Mouse (Mus musculus) liver, embryonic 18 days (tissue): ENCODE results near the gene Dedd. TPM values are rescaled to one million over a fixed set of nuclear protein-coding genes. Genes with fewer than 3 reads are reported as not detected.

Experiments
- polyA plus RNA-seq: library from polyadenylated mRNA; depleted of rRNA; stranded (reverse); fragments of >200 nt; gene quantifications from 2 replicates; pipeline ENCODE4 v1.2.3, GENCODE M21; 2012; rRNA removed

Dedd gene
- 20.5 and 20.8 TPM in 2 replicates for polyA plus RNA-seq

GRCm38 (mm10) chr1:171328839-171329432 is at the start of gene Dedd:
TSS of gene Dedd (plus strand) at chr1:171329145.

GRCm38 (mm10) chr1:171280916-171281527 is 47.9 kb upstream of the Dedd start, which contains the start of gene Ppox:
TSS of gene Ppox (minus strand) at chr1:171281186.

GRCm38 (mm10) chr1:171287136-171288081 is 41.5 kb upstream of the Dedd start, which contains the start of gene Usp21:
TSS of gene Usp21 (minus strand) at chr1:171287991.

GRCm38 (mm10) chr1:171294298-171295062 is 34.5 kb upstream of the Dedd start, which contains the start of gene Ufc1:
TSS of gene Ufc1 (minus strand) at chr1:171295024.

GRCm38 (mm10) chr1:171345225-171346094 is 16.5 kb downstream of the Dedd start, which contains the start of the genes Nit1 and Pfdn2:
TSS of gene Nit1 (minus strand) at chr1:171345646.
TSS of gene Pfdn2 (plus strand) at chr1:171345670.

GRCm38 (mm10) chr1:171360656-171361055 is 31.7 kb downstream of the Dedd start, which contains the start of gene Klhdc9:
TSS of gene Klhdc9 (minus strand) at chr1:171360798.

GRCm38 (mm10) chr1:171369845-171370556 is 41.1 kb downstream of the Dedd start, which contains the start of gene Nectin4:
TSS of gene Nectin4 (plus strand) at chr1:171370099.

GRCm38 (mm10) chr1:171388376-171389102 is 59.6 kb downstream of the Dedd start, which contains the start of gene Arhgap30:
TSS of gene Arhgap30 (plus strand) at chr1:171388954.

Other genes with a start within 250 kb of the Dedd start
- gene Cfap126, start 215.2 kb upstream of the Dedd start, polyA plus RNA-seq, result 2.9 and 3.3 TPM in 2 replicates
- gene Sdhc, start 178.5 kb upstream of the Dedd start, polyA plus RNA-seq, result 184 and 192 TPM in 2 replicates
- 0.12 and 0.14 TPM in 2 replicates for gene Mpz, start 178.4 kb upstream of the Dedd start, polyA plus RNA-seq
- 6.4 and 7.7 TPM in 2 replicates for gene Pcp4l1, start 132.9 kb upstream of the Dedd start, polyA plus RNA-seq
- 22.1 and 22.4 TPM in 2 replicates for gene Nr1i3, start 115.2 kb upstream of the Dedd start, polyA plus RNA-seq
- gene Tomm40l, start 106.6 kb upstream of the Dedd start, polyA plus RNA-seq, result 8.5 and 9.6 TPM in 2 replicates
- gene Apoa2, start 104.1 kb upstream of the Dedd start, polyA plus RNA-seq, result 8,837 and 9,746 TPM in 2 replicates
- gene Fcer1g, start 94.8 kb upstream of the Dedd start, polyA plus RNA-seq, result 137 and 142 TPM in 2 replicates
- 0.38 and 0.57 TPM in 2 replicates for gene Adamts4, start 78.7 kb upstream of the Dedd start, polyA plus RNA-seq
- 88.9 and 92.7 TPM in 2 replicates for gene Ndufs2, start 77.8 kb upstream of the Dedd start, polyA plus RNA-seq
- 16.3 and 19.1 TPM in 2 replicates for gene B4galt3, start 58.8 kb upstream of the Dedd start, polyA plus RNA-seq
- gene Ppox, start 48.0 kb upstream of the Dedd start, polyA plus RNA-seq, result 93.0 and 104 TPM in 2 replicates
- 16.0 and 16.9 TPM in 2 replicates for gene Usp21, start 41.2 kb upstream of the Dedd start, polyA plus RNA-seq
- gene Ufc1, start 34.1 kb upstream of the Dedd start, polyA plus RNA-seq, result 23.6 and 24.6 TPM in 2 replicates
- gene Nit1, start 16.5 kb downstream of the Dedd start, polyA plus RNA-seq, result 59.7 and 61.3 TPM in 2 replicates
- gene Pfdn2, start 16.5 kb downstream of the Dedd start, polyA plus RNA-seq, result 28.2 and 36.2 TPM in 2 replicates
- 0.13 and 0.22 TPM in 2 replicates for gene Klhdc9, start 31.7 kb downstream of the Dedd start, polyA plus RNA-seq
- gene Nectin4, start 41.0 kb downstream of the Dedd start, polyA plus RNA-seq, result 0.38 and 0.41 TPM in 2 replicates
- gene Arhgap30, start 59.8 kb downstream of the Dedd start, polyA plus RNA-seq, result 6.1 and 6.7 TPM in 2 replicates
- 22.7 and 23.6 TPM in 2 replicates for gene Usf1, start 82.2 kb downstream of the Dedd start, polyA plus RNA-seq
- gene Tstd1, start 89.7 kb downstream of the Dedd start, polyA plus RNA-seq, result 4.3 and 5.4 TPM in 2 replicates
- 32.6 and 33.7 TPM in 2 replicates for gene F11r, start 108.4 kb downstream of the Dedd start, polyA plus RNA-seq
- gene Alyref2, start 174.3 kb downstream of the Dedd start, polyA plus RNA-seq, result 3.8 and 4.0 TPM in 2 replicates
- not detected in 2 replicates for gene Itln1, start 206.1 kb downstream of the Dedd start, polyA plus RNA-seq
- 0.29 and 0.37 TPM in 2 replicates for gene Cd244a, start 230.0 kb downstream of the Dedd start, polyA plus RNA-seq